Mouse (Mus musculus) cerebellum, adult 9-11 months (tissue): ENCODE data around the gene Rbbp6.

ENCODE experiments used
- DNase-seq: peaks from one replicate; pipeline ENCODE4 v3.0.0; 2022

The Rbbp6 gene

DNA sequence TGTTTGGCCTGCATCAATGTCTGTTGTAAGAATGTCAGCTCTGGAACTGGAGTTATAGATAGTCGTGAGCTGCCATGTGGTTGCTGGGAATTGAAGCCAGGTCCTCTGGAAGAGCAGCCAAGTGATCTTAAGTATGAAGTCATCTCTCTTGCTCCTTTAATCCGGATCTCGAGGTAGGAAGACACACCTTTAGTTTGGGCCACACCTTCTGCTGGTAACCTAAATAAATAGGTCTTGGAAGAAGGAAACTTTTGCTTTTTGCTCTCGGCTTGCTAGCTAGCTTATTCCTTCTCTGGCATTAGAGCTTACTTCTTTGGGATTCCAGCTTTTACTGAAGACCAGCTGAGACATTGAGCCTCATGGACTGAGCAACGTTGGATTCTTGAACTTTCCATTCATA, at the start of gene Rbbp6:
Rbbp6 (plus strand) TSS at position 301 of the 400 bp plus-strand sequence.
- DNase-seq: no peak

DNA sequence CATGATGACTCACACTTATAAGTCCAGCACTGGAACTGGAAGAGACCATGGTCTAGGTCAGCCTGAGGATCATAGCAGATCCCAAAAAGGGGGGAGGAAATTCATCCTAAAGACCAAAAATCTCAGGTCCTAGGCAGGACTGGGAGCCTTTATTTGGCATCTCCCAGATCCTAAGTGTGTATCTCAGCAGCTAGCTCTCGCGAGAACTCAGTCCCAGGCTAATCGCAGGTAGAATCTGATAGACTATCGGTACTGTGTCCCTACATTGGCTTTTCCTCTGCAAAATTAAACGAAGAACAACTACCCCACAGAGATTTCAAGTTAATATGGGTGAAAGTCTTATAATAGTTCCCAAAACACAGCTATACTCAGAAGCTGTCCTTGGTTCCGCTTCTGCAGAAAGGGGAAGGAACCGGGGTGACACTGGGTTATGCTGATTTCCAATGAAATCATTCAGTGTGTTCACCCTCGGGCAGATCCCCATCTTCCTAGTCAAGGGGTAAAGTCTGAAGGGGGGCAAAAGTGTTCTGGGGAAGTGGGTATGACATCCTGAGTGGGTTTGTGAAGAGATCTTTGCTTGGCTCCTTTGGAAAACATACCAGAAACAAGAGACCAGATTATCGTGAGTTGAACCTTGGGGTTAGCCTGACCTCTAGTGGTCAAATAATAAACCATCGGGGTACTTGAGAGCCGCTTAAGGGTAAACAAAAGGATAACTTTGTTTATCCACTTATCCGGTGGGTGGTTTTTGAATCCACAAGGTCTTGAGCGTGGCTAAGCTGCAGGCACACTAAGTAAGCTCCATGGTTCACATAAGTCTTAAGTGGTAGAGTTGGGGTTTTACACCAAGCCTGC, 45.5 kb upstream of the Rbbp6 start:
- peak; percentile 30 for DNase-seq

- no peak for DNase-seq
Observed at GRCm38 (mm10) chr7:122921537-122921936, 43.9 kb upstream of the Rbbp6 start.

DNA sequence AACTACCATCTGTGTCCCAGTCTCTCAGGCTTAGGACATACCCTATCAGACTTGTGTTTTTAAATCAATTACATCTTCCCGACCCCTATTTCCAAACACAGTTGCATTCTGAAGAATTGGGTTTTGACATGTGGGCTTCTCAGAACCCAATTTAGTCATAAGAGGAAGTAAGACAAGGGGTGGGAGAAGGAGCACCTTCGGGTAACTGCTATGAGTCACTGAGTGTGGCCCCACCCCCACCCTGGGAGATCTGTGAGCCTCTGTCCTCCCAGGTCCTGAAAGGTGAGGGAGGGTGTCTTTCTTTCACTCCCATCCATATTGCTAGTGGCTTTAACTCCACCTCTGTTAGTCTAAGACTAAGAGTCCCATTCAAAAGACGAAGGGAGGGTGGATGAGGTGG, 41.2 kb upstream of the Rbbp6 start:
- no peak for DNase-seq

DNA sequence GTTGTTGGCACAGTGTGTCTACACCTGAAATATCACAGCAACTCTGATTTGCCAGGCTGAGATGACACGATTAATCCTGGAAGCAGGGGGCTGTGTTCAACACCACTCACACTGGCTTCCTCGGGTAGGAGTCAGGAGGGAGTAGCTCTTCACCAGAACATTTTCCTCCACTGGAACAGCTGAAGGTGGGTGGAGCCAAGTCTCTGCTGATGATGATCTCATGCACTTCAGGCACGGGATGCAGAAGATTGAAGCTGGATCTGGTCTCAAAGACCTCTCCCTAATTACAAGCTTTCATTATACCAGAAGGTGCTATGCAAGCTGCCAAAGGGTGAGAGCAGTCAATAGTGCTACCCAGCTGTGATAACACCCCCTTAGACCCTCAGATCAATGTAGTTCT, 35.0 kb upstream of the Rbbp6 start:
- no peak for DNase-seq

GRCm38 (mm10) chr7:122932171-122932570, 33.3 kb upstream of the Rbbp6 start:
- no peak for DNase-seq

DNA sequence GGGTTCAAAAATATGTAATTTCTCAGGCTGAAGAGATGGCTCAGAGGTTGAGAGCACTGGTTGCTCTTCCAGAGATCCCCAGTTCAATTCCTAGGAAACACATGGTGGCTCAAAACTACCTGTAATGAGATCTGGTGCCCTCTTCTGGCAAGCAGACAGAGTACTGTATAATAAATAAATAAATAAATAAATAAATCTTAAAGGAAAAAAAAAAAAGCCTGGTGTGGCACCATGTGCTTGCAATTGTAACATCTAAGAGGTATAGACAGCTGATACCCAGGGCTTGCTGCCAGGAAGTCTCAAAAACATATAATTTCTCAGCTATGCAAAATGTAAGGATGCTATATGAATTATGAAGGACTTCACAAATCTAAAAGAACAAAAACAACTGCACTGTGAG, 28.9 kb upstream of the Rbbp6 start:
- DNase-seq: no peak

DNA sequence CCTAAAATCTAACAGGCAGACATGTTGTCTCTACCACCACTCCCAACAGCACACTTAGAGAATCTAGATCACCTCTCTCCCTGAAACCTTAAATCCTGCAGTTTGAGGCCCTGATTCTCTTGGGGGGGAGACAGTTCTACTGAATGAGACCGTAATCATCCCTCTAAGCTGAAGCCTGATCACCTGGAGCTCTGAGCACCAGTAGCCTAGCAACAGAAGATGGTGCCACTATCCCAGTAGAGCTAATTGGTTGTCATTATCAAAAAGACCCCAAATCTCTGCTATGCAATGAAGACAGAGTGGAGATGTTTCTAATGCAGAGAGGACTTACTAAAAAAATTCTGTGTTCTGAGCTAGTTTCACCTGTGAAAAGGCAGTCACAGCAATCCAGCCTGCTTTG, 27.3 kb upstream of the Rbbp6 start:
- no peak for DNase-seq

- no peak for DNase-seq
Observed at GRCm38 (mm10) chr7:122939181-122939580, 26.3 kb upstream of the Rbbp6 start.

GRCm38 (mm10) chr7:122940371-122941075, 25.0 kb upstream of the Rbbp6 start:
- DNase-seq: no peak

GRCm38 (mm10) chr7:122942111-122942510, 23.4 kb upstream of the Rbbp6 start:
- DNase-seq: no peak

- peak; percentile 75 for DNase-seq
Observed at GRCm38 (mm10) chr7:122945149-122945548, 20.3 kb upstream of the Rbbp6 start.

DNA sequence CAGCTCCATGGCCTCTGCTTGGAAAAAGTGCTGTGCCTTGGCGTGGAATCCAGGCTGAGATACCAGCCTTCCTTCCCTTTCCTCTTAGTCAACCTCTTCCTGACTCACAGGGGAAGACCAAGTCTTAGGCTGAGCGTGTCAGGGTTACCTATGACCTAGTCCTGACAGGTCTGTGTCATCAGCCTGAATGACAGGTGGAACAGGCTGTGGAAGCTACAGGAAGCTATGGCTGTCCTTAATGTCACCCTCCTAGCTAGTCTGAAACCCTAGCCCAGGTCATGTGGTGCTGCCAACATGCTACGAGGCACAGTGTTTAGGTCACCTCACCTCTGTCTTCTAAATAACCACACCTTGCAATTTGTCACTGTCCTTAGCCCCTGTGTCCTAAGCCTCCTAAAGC, 16.2 kb upstream of the Rbbp6 start:
- DNase-seq: no peak

- DNase-seq: no peak
Observed at GRCm38 (mm10) chr7:122951464-122951863, 14.0 kb upstream of the Rbbp6 start.

GRCm38 (mm10) chr7:122952066-122952465, 13.4 kb upstream of the Rbbp6 start:
- DNase-seq: no peak

GRCm38 (mm10) chr7:122954451-122955225, 10.8 kb upstream of the Rbbp6 start:
- DNase-seq: no peak

- DNase-seq: no peak
Observed at GRCm38 (mm10) chr7:122955226-122955955, 10.1 kb upstream of the Rbbp6 start.

DNA sequence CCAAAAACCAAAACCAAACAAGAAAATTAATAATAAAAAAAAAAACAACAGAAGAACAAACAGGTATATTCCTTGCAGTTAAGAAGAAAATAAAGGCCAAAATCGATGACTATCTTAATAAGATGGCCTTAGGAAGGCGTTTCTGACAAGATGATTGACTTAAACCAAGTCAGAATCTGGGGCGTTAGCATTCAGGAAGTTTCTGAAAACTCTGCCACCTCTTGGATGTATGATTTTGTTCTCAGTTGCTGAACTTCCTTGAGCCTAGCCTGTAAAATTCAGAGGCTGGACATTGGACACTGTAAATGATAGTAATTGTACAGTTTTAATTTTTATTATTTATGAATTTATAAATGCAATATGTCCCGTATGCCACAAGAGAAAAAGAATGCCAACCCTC, 3.3 kb downstream of the Rbbp6 start:
- no peak for DNase-seq

- peak; percentile 97 for DNase-seq
Observed at GRCm38 (mm10) chr7:122969231-122970032, 3.9 kb downstream of the Rbbp6 start.

DNA sequence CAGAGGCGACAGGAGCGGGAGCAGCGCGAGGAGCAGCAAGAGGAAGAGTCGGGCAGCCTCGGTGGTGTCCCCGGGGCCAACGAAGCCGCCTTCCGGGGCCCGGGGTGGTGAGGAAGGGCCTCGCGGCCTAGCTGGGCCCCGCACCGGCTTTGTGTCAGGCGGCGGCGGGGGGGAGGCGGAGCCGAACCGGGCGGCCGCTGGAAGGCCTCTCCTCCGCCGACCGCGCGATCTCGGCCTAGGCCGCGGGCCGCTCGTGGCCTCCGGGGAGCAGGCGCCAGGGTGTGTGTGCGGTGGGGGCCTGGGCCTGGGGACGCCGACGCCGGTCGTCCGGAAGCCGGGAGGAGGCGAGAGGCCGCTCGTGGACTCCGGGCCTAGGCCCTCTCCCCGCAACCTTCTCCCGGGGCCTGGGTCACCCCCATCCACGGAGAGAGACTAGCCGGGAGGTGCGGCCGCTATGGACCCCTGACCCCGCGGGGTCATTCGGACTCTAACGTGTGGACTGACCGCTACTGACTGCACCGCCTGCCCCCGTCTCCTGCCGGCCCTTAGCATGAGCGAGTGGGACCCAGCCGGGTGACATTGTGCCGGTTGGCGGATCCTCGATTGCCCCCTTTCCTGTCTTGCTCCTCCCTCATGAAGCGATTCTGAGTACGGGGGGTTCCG, 4.8 kb downstream of the Rbbp6 start:
- no peak for DNase-seq

DNA sequence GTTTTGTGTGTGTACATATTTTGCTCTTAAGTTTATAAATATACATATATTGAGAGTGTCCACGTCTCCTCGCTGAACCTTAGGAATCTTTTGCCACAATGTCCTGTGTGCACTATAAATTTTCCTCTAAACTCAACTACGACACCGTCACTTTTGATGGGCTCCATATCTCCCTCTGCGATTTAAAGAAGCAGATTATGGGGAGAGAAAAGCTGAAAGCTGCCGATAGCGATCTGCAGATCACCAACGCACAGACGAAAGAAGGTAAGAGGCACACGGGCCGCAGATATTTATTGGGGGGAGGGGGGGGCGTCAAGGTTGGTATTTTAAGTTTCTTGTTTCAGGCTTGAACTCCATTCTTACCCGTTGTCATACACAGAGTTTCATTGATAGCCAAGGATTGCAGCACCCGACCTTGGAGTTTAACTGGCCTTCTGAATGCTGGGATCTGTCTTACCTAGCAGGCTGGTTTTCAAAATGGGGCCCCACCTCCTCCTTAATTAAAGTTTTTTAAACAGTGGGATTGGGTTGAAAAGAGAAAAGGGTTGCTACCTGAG, 5.5 kb downstream of the Rbbp6 start:
- no peak for DNase-seq
